Mouse (Mus musculus): Measurements from ENCODE around the gene Fopnl.

GRCm38 (mm10) chr16:14319681-14320080, 2.5 kb upstream of the Fopnl start:
- TF ChIP-seq CTCF (IDR thresholded peaks at IDR 0.05; ENCODE audit: control insufficient read depth, insufficient read depth, low read length) (no peak), POLR2A (IDR thresholded peaks at IDR 0.05; ENCODE audit: borderline replicate concordance, control insufficient read depth, low read depth, low read length) (no peak)
